Mouse (Mus musculus): ENCODE data around the gene Spata7. TPM values are rescaled to one million over a fixed set of nuclear protein-coding genes. Genes with fewer than 3 reads are reported as not detected.

Gene Spata7
- polyA plus RNA-seq, 1 experiment from 2014 or later: 4.4 TPM

- no peak for TF ChIP-seq CTCF (IDR thresholded peaks at IDR 0.05; ENCODE audit: low read depth)
- no peak for TF ChIP-seq EP300 (optimal IDR thresholded peaks at IDR 0.05)
- H3K4me3 ChIP-seq (ENCODE audit: low read depth, low read length): no peak overlapping the region
- H3K4me2 ChIP-seq (replicated peaks; ENCODE audit: low read depth): no peak overlapping the region
- WGBS: 19% methylated on average over 7 of the region's 7 CpGs
- no peaks in the 10 kb centered on the region for H3K9me3 ChIP-seq (ENCODE audit: control insufficient read depth, low read length)
- DNase-seq (ENCODE audit: low spot score) (peak; percentile 46), ATAC-seq (ENCODE audit: low FRiP score, low TSS enrichment) (peak; percentile 87)
- H3K27me3 ChIP-seq (ENCODE audit: control insufficient read depth, insufficient read depth, low read length): no peaks in the 10 kb centered on the region
- H3K27ac ChIP-seq (replicated peaks): no peak overlapping the region
- H3K36me3 ChIP-seq (ENCODE audit: control insufficient read depth, insufficient read depth, low read length): no peaks in the 10 kb centered on the region; the same call in 1 of the 2 replicates
- H3K4me1 ChIP-seq (replicated peaks; ENCODE audit: control insufficient read depth, insufficient read depth): no peaks in the 10 kb centered on the region
- no peak overlapping the region for H3K9ac ChIP-seq (ENCODE audit: low read length)
Measured at GRCm38 (mm10) chr12:98713621-98714103, 85.7 kb downstream of the Spata7 start.

GRCm38 (mm10) chr12:98714757-98715156 is 86.8 kb downstream of the Spata7 start:
- 43% methylated on average over 11 of the region's 11 CpGs for WGBS
- ATAC-seq (ENCODE audit: low FRiP score, low TSS enrichment) (no peak), DNase-seq (ENCODE audit: low spot score) (no peak)
- TF ChIP-seq CTCF (IDR thresholded peaks at IDR 0.05; ENCODE audit: low read depth) (no peak), EP300 (optimal IDR thresholded peaks at IDR 0.05) (no peak)
- Histone ChIP-seq H3K36me3 (ENCODE audit: control insufficient read depth, insufficient read depth, low read length) (no peaks in the 10 kb centered on the region), H3K4me1 (replicated peaks; ENCODE audit: control insufficient read depth, insufficient read depth) (no peaks in the 10 kb centered on the region), H3K4me3 (ENCODE audit: low read depth, low read length) (no peak overlapping the region), H3K4me2 (replicated peaks; ENCODE audit: low read depth) (no peak overlapping the region), H3K27ac (replicated peaks) (no peak overlapping the region), H3K9ac (ENCODE audit: low read length) (no peak overlapping the region), H3K27me3 (ENCODE audit: control insufficient read depth, insufficient read depth, low read length) (no peaks in the 10 kb centered on the region), H3K9me3 (ENCODE audit: control insufficient read depth, low read length) (no peaks in the 10 kb centered on the region)

GRCm38 (mm10) chr12:98716142-98716541 is 88.2 kb downstream of the Spata7 start:
- H3K27me3 ChIP-seq (ENCODE audit: control insufficient read depth, insufficient read depth, low read length): no peaks in the 10 kb centered on the region
- ATAC-seq (ENCODE audit: low FRiP score, low TSS enrichment): no peak
- WGBS: 72% methylated on average over 2 of the region's 2 CpGs
- H3K4me3 ChIP-seq (ENCODE audit: low read depth, low read length): no peak overlapping the region
- no peaks in the 10 kb centered on the region for H3K4me1 ChIP-seq (replicated peaks; ENCODE audit: control insufficient read depth, insufficient read depth)
- no peak for DNase-seq (ENCODE audit: low spot score)
- H3K4me2 ChIP-seq (replicated peaks; ENCODE audit: low read depth): no peak overlapping the region
- H3K27ac ChIP-seq (replicated peaks): no peak overlapping the region
- no peaks in the 10 kb centered on the region for H3K9me3 ChIP-seq (ENCODE audit: control insufficient read depth, low read length)
- H3K9ac ChIP-seq (ENCODE audit: low read length): no peak overlapping the region
- no peaks in the 10 kb centered on the region for H3K36me3 ChIP-seq (ENCODE audit: control insufficient read depth, insufficient read depth, low read length)
- no peak for TF ChIP-seq CTCF (IDR thresholded peaks at IDR 0.05; ENCODE audit: low read depth)

Other genes starting within 250 kb of the Spata7 start
- 3.0 and 3.9 TPM in 2 replicates for gene Kcnk10, start 49.8 kb upstream of the Spata7 start, polyA plus RNA-seq (2015; fragmentation: Nextera tagmentation; extraction: Ambion mirVana)
- gene Ptpn21, start 109.2 kb downstream of the Spata7 start, polyA plus RNA-seq (2015; fragmentation: Nextera tagmentation; extraction: Ambion mirVana): 5.5 and 6.6 TPM in 2 replicates
- gene Zc3h14, start 118.8 kb downstream of the Spata7 start, polyA plus RNA-seq (2015; fragmentation: Nextera tagmentation; extraction: Ambion mirVana): 47.7 and 49.3 TPM in 2 replicates